Mouse (Mus musculus) forebrain, embryonic 11.5 days (tissue): ENCODE data around the gene Paqr7. TPM values are rescaled to one million over a fixed set of nuclear protein-coding genes. Genes with fewer than 3 reads are reported as not detected.

Experiments used
- ATAC-seq: fragments of 200-750 bp; cut with Nextera tagmentation; replicated peaks from 2 replicates; pipeline ENCODE4 v1.8.0; 2017; ENCODE audit warnings: moderate TSS enrichment; ENCODE audit not compliant: low FRiP score
- DNase-seq: peaks from one replicate; pipeline ENCODE4 v3.0.0-alpha.2; 2017; ENCODE audit warnings: low spot score
- H3K27ac ChIP-seq: fragments of 300-500 bp; sonication (generic); 2 replicates; pipeline ENCODE4 v1.5.1; 2014; ENCODE audit warnings: low read depth, low read length
- H3K27me3 ChIP-seq: fragments of 300-500 bp; sonication (generic); 2 replicates; pipeline ENCODE4 v1.6.1; 2014; ENCODE audit warnings: mild to moderate bottlenecking, low read length, mixed read lengths; ENCODE audit not compliant: control insufficient read depth, insufficient read depth
- H3K36me3 ChIP-seq: fragments of 300-500 bp; sonication (generic); 2 replicates; pipeline ENCODE4 v1.6.1; 2014; ENCODE audit warnings: mild to moderate bottlenecking, low read length, moderate library complexity, mixed read lengths; ENCODE audit not compliant: control insufficient read depth, insufficient read depth
- H3K4me1 ChIP-seq: fragments of 300-500 bp; sonication (generic); replicated peaks from 2 replicates; pipeline ENCODE4 v1.6.1; 2014; ENCODE audit warnings: low read length, mixed read lengths; ENCODE audit not compliant: control insufficient read depth, insufficient read depth
- H3K4me2 ChIP-seq: fragments of 300-500 bp; sonication (generic); 2 replicates; pipeline ENCODE4 v1.6.1; 2014; ENCODE audit warnings: low read depth, mild to moderate bottlenecking, low read length, moderate library complexity, mixed read lengths; ENCODE audit not compliant: severe bottlenecking
- H3K4me3 ChIP-seq: fragments of 300-500 bp; sonication (generic); 2 replicates; pipeline ENCODE4 v1.5.1; 2014; ENCODE audit warnings: low read depth, low read length
- H3K9ac ChIP-seq: fragments of 300-500 bp; sonication (generic); 2 replicates; pipeline ENCODE4 v1.6.1; 2014; ENCODE audit warnings: low read length
- H3K9me3 ChIP-seq: fragments of 300-500 bp; sonication (generic); 2 replicates; pipeline ENCODE4 v1.6.1; 2016; ENCODE audit warnings: low read length, mixed read lengths; ENCODE audit not compliant: control insufficient read depth
- WGBS: fragments of 180-500 bp; shearing (Covaris S2); extraction: QIAGEN DNeasy Blood & Tissue Kit; methylation state at CpG from one replicate; pipeline ENCODE4 v1.1.7; 2014; 5-methylcytosine and 5-hydroxymethylcytosine counted together
- polyA plus RNA-seq: library from polyadenylated mRNA; unstranded; fragments of >200 nt; fragmentation: Nextera tagmentation; extraction: Ambion mirVana; gene quantifications from 2 replicates; pipeline ENCODE4 v1.2.1, GENCODE M21; 2014

The Paqr7 gene
- polyA plus RNA-seq, 1 experiment from 2014 or later = 1.3 TPM

DNA sequence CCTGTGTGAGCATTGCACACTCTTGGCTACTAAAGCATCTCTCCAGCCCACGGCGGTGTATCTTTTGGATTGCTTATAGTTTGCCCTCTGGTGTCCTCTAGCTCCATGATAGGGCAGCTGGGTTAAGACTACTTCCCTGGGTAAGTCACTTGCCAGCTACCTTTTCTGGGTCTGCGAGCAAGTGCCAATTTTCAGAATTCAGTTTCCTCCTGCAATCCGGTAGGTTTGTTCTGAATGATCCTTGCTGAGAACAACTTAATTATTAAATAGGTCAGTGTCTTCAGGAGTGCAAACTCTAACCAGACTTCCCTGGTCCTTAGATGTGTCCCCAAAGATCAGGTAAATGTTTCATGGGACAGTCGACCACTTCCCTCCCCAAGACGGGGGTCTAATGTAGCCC, 4.6 kb downstream of the Paqr7 start:
- no peak for ATAC-seq
- no peaks in the 10 kb centered on the region for H3K36me3 ChIP-seq
- H3K27me3 ChIP-seq = no peaks in the 10 kb centered on the region
- no peak overlapping the region for H3K4me2 ChIP-seq
- H3K9me3 ChIP-seq = no peaks in the 10 kb centered on the region
- no peak overlapping the region for H3K9ac ChIP-seq
- 97% methylated on average over 6 of the region's 6 CpGs for WGBS
- no peak for DNase-seq
- peaks cover 6% of the 10 kb centered on the region; the same call in 1 of the 2 replicates for H3K4me1 ChIP-seq
- H3K27ac ChIP-seq = no peak overlapping the region
- H3K4me3 ChIP-seq = no peak overlapping the region

DNA sequence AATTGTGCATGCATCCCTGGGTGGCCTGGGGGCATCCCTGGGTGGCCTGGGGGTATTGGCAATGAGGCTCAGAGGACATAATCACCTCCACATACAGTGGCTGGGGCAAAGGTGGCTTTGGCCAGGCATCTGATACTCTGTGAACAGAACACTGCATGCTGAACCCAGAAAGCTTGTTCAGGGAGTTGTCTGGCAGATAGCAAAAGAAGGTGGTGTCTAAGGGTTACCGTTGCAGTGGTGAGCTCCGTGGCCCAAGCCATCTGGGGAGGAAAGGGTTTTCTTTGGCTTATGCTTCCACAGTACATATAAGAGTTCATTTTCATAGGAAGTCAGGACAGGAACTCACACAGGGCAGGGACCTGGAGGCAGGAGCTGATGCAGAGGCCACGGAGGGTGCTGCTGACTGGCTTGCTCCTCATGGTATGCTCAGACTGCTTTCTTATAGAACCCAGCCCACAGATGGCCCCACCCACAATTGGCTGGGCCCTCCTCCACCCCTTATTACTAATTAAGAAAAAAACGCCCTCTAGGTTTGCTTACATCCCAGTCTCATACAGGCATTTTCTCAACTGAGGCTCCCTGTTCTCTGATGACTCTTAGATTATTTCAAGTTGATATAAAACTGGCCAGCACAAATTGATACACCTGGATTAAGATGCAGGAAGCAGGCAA, 7.3 kb downstream of the Paqr7 start:
- no peaks in the 10 kb centered on the region for H3K27me3 ChIP-seq
- no peak overlapping the region for H3K9ac ChIP-seq
- ATAC-seq (no peak), DNase-seq (no peak)
- H3K27ac ChIP-seq = no peak overlapping the region
- H3K4me2 ChIP-seq = no peak overlapping the region
- WGBS = 89% methylated on average over 4 of the region's 4 CpGs
- no peaks in the 10 kb centered on the region for H3K4me1 ChIP-seq
- H3K36me3 ChIP-seq = no peaks in the 10 kb centered on the region
- no peak overlapping the region for H3K4me3 ChIP-seq
- H3K9me3 ChIP-seq = no peaks in the 10 kb centered on the region

DNA sequence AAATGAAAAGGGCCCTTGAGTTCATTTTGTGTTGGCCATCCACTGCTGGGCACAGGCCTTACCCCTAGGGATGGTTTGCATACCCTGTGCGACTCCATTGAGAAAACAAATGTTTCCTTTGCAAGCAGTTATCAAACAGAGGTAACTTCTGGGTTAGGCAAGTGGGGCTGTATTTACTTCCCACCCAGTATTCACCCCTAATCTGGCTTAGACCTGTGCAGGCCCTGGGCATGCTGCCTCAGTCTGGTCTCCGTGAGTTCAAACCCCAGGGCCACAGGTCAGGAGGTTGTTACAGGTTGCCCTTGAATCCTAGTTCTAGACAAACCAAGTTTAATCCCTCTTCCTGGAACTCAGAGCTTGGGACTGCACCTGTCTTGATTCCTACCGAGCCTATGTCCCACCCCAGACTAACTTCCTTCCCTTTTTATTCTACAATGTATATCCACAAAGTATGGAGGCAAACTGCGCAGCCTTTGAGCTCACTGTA, 8.8 kb downstream of the Paqr7 start:
- no peak for DNase-seq
- no peak for ATAC-seq
- no peaks in the 10 kb centered on the region for H3K9me3 ChIP-seq
- WGBS = 93% methylated on average over 4 of the region's 4 CpGs
- H3K4me2 ChIP-seq = no peak overlapping the region
- no peak overlapping the region for H3K4me3 ChIP-seq
- H3K9ac ChIP-seq = no peak overlapping the region
- no peaks in the 10 kb centered on the region for H3K27me3 ChIP-seq
- no peak overlapping the region for H3K27ac ChIP-seq
- no peaks in the 10 kb centered on the region for H3K36me3 ChIP-seq
- H3K4me1 ChIP-seq = no peaks in the 10 kb centered on the region

DNA sequence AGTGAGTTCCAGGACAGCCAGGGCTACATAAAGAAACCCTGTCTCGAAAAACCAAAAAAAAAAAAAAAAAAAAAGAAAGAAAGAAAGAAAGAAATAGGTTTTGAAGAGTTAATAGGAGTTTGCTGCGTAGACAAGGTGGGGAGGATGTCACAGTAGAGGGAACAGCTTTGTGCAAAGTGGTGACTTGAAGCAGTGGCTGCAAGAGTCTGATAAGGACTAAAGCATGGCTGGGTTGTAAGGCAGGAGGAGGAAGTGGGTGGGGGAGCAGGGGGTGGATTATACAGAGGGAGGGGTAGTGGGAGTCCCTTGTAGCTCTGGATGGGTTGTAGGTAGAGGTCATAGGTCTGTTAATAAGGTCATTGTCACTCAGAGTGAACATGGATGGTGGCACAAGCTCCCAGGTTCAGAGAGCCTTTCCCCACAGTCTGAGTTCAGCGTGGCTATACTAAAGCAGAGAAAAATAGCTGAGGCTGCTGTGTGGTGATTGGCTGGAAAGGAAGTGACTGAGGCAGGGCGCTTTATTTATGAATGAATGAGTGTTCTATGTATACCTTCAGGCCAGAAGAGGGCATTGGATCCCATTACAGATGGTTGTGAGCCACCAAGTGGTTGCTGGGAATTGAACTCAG, 9.6 kb downstream of the Paqr7 start:
- Histone ChIP-seq H3K4me3 (no peak overlapping the region), H3K27me3 (no peaks in the 10 kb centered on the region), H3K4me1 (no peaks in the 10 kb centered on the region), H3K4me2 (no peak overlapping the region), H3K27ac (no peak overlapping the region), H3K9me3 (no peaks in the 10 kb centered on the region), H3K9ac (no peak overlapping the region), H3K36me3 (no peaks in the 10 kb centered on the region)
- no peak for ATAC-seq
- WGBS = 73% methylated on average over 3 of the region's 4 CpGs
- DNase-seq = no peak

DNA sequence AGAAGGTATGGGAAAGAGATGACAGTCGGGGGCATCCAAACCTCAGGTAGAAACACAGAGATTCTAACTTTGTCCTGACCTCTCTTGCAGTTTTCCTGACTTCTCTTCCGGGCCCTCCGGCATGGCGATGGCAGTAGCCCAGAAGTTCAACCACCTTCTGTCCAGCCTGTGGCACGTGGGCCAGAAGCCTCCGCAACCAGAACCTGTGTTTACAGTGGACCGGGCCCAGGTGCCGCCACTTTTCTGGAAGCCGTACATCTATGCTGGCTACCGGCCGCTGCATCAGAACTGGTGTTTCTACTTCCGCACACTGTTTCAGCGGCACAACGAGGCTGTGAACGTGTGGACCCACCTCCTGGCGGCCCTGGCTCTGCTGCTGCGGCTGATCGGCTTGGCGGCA, 10.2 kb downstream of the Paqr7 start:
- H3K9me3 ChIP-seq = no peaks in the 10 kb centered on the region
- WGBS = 87% methylated on average over 19 of the region's 19 CpGs
- no peak overlapping the region for H3K27ac ChIP-seq
- H3K9ac ChIP-seq = no peak overlapping the region
- DNase-seq (no peak), ATAC-seq (no peak)
- no peak overlapping the region for H3K4me3 ChIP-seq
- no peaks in the 10 kb centered on the region for H3K4me1 ChIP-seq
- no peaks in the 10 kb centered on the region for H3K36me3 ChIP-seq
- H3K4me2 ChIP-seq = no peak overlapping the region
- no peaks in the 10 kb centered on the region for H3K27me3 ChIP-seq

DNA sequence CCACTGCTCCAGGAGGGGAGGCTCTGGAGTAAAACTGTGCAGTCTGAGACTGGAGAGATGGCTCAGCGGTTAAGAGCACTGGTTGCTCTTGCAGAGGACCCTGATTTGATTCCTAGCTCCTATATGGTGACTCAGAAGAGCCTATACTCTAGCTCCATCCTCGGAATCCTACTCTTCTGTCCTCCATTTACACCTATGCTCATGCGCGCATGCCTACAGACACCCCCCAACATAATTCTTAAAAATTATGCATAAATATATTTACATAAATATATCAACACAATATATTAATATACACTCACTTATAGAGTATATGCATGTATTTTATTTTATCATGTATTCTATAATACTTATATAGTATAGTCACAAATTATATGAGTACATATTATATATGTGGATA, 13.9 kb downstream of the Paqr7 start:
- Histone ChIP-seq H3K4me1 (peaks cover 4% of the 10 kb centered on the region; the same call in 1 of the 2 replicates), H3K4me3 (no peak overlapping the region; the same call in 1 of the 2 replicates), H3K27me3 (no peaks in the 10 kb centered on the region), H3K9me3 (no peaks in the 10 kb centered on the region), H3K36me3 (no peaks in the 10 kb centered on the region), H3K9ac (no peak overlapping the region; the same call in 1 of the 2 replicates), H3K27ac (no peak overlapping the region), H3K4me2 (no peak overlapping the region; the same call in 1 of the 2 replicates)
- no peak for DNase-seq
- ATAC-seq = peak; percentile 31
- WGBS = 78% methylated on average over 4 of the region's 4 CpGs

DNA sequence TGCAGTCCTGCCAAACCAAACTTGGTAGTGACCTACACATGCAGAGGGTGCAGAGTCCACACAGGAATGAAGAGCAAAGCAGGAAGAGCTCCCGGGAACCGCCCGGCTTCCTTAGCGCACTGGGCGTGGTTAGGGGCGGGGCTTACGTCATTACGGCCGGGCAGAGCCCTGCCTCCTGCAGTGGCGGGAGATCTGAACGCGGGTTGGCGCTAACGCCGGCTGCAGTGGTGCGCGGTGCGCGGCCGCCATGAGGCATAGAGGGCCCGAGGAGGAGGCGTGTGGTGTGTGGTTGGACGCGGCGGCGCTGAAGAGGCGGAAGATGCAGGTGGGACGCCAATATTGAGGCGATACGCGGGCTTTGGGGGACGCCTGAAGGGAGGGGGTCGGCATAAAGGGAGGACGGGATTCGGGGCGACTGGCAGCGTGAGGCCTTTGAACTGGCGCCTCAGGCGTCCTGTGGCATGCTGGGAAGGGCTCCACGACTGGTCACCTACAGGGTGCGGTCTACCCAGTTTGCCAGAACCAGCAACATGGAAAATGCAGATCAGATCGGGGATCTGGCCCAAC, 14.4 kb downstream of the Paqr7 start, which contains the start of gene Aunip:
Gene Aunip, plus strand, starts transcription at position 155 of the 567 bp plus-strand sequence.
- Histone ChIP-seq H3K4me1 (peaks cover 4% of the 10 kb centered on the region; the same call in 1 of the 2 replicates), H3K4me3 (peak within 1 kb of the TSS; percentile 52), H3K9ac (peak within 1 kb of the TSS; percentile 71), H3K27me3 (no peaks in the 10 kb centered on the region), H3K9me3 (no peaks in the 10 kb centered on the region), H3K4me2 (peak within 1 kb of the TSS; percentile 72), H3K36me3 (no peaks in the 10 kb centered on the region), H3K27ac (peak within 1 kb of the TSS; percentile 37)
- DNase-seq = peak; percentile 96
- ATAC-seq = peak; percentile 93
- under 1% methylated on average over 42 of the region's 42 CpGs for WGBS

DNA sequence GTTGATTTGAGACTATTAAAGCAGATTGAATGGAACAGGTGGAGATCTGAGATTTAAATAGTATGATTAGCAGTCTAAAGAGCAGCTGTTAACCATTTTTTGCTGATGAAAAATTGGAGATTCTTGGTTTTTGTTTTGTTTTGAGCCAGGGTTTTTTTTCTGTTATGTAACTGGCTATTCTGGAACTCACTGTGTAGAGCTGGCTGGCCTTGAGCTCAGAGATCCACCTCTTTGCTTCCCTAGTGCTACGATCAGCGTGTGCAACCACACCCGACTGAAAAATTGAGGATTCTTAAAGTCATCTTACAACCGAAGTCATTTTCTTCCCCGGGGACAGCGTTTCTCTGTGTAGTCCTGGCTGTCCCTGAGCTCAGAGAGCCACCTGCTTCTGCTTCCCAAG, 15.2 kb downstream of the Paqr7 start:
- WGBS = 91% methylated on average over 6 of the region's 6 CpGs
- Histone ChIP-seq H3K4me3 (peak overlapping the region; percentile 52), H3K4me2 (peak overlapping the region; percentile 72), H3K27me3 (no peaks in the 10 kb centered on the region), H3K27ac (no peak overlapping the region), H3K9me3 (no peaks in the 10 kb centered on the region), H3K36me3 (no peaks in the 10 kb centered on the region), H3K4me1 (peaks cover 4% of the 10 kb centered on the region; the same call in 1 of the 2 replicates), H3K9ac (peak overlapping the region; percentile 71; the same call in 1 of the 2 replicates)
- ATAC-seq (no peak), DNase-seq (no peak)
